Mouse (Mus musculus): ENCODE results near the gene Glb1. TPM values are rescaled to one million over a fixed set of nuclear protein-coding genes. Genes with fewer than 3 reads are reported as not detected.

Glb1 gene
- polyA plus RNA-seq, 1 experiment from 2014 or later = 20.9 TPM

GRCm38 (mm10) chr9:114421797-114422196 is 20.9 kb downstream of the Glb1 start:
- Histone ChIP-seq H3K27ac (ENCODE audit: low read depth, low read length) (no peak overlapping the region), H3K4me2 (no peak overlapping the region), H3K36me3 (ENCODE audit: control insufficient read depth, insufficient read depth, low read length) (peaks cover 5% of the 10 kb centered on the region), H3K4me1 (ENCODE audit: control insufficient read depth, insufficient read depth, low read length) (no peaks in the 10 kb centered on the region), H3K27me3 (ENCODE audit: control insufficient read depth, insufficient read depth, low read length) (no peaks in the 10 kb centered on the region), H3K9me3 (ENCODE audit: control insufficient read depth, low read length) (no peaks in the 10 kb centered on the region; the same call in 1 of the 2 replicates), H3K9ac (ENCODE audit: low read length) (no peak overlapping the region), H3K4me3 (ENCODE audit: low read depth, low read length) (no peak overlapping the region)
- ATAC-seq (ENCODE audit: low FRiP score) (no peak), DNase-seq (ENCODE audit: low spot score, missing footprints) (peak; percentile 26)
- WGBS = 92% methylated on average over 7 of the region's 7 CpGs

- H3K9me3 ChIP-seq (ENCODE audit: control insufficient read depth, low read length) = no peaks in the 10 kb centered on the region; the same call in 1 of the 2 replicates
- H3K4me3 ChIP-seq (ENCODE audit: low read depth, low read length) = no peak overlapping the region
- no peak overlapping the region for H3K9ac ChIP-seq (ENCODE audit: low read length)
- no peaks in the 10 kb centered on the region for H3K4me1 ChIP-seq (ENCODE audit: control insufficient read depth, insufficient read depth, low read length)
- H3K36me3 ChIP-seq (ENCODE audit: control insufficient read depth, insufficient read depth, low read length) = peaks cover 5% of the 10 kb centered on the region
- no peaks in the 10 kb centered on the region for H3K27me3 ChIP-seq (ENCODE audit: control insufficient read depth, insufficient read depth, low read length)
- WGBS = 97% methylated on average over 5 of the region's 5 CpGs
- H3K4me2 ChIP-seq = no peak overlapping the region
- H3K27ac ChIP-seq (ENCODE audit: low read depth, low read length) = no peak overlapping the region
- DNase-seq (ENCODE audit: low spot score, missing footprints) (peak; percentile 60), ATAC-seq (ENCODE audit: low FRiP score) (no peak)
These were observed 24.7 kb downstream of the Glb1 start for GRCm38 (mm10) chr9:114425576-114425975.

GRCm38 (mm10) chr9:114426201-114426600 is 25.3 kb downstream of the Glb1 start:
- H3K27me3 ChIP-seq (ENCODE audit: control insufficient read depth, insufficient read depth, low read length) = no peaks in the 10 kb centered on the region
- DNase-seq (ENCODE audit: low spot score, missing footprints) = peak; percentile 59

GRCm38 (mm10) chr9:114427425-114427824 is 26.5 kb downstream of the Glb1 start:
- Histone ChIP-seq H3K9ac (ENCODE audit: low read length) (no peak overlapping the region), H3K9me3 (ENCODE audit: control insufficient read depth, low read length) (no peaks in the 10 kb centered on the region; the same call in 1 of the 2 replicates), H3K4me1 (ENCODE audit: control insufficient read depth, insufficient read depth, low read length) (no peaks in the 10 kb centered on the region), H3K4me2 (no peak overlapping the region), H3K36me3 (ENCODE audit: control insufficient read depth, insufficient read depth, low read length) (peaks cover 5% of the 10 kb centered on the region), H3K27ac (ENCODE audit: low read depth, low read length) (no peak overlapping the region), H3K27me3 (ENCODE audit: control insufficient read depth, insufficient read depth, low read length) (no peaks in the 10 kb centered on the region), H3K4me3 (ENCODE audit: low read depth, low read length) (no peak overlapping the region)
- DNase-seq (ENCODE audit: low spot score, missing footprints) (no peak), ATAC-seq (ENCODE audit: low FRiP score) (no peak)
- 92% methylated on average over 8 of the region's 8 CpGs for WGBS

More at GRCm38 (mm10) chr9:114426201-114426600, 25.3 kb downstream of the Glb1 start:
- WGBS = 94% methylated on average over 5 of the region's 5 CpGs
- Histone ChIP-seq H3K9me3 (ENCODE audit: control insufficient read depth, low read length) (no peaks in the 10 kb centered on the region; the same call in 1 of the 2 replicates), H3K27ac (ENCODE audit: low read depth, low read length) (no peak overlapping the region), H3K4me3 (ENCODE audit: low read depth, low read length) (no peak overlapping the region), H3K9ac (ENCODE audit: low read length) (no peak overlapping the region), H3K4me1 (ENCODE audit: control insufficient read depth, insufficient read depth, low read length) (no peaks in the 10 kb centered on the region), H3K36me3 (ENCODE audit: control insufficient read depth, insufficient read depth, low read length) (peaks cover 5% of the 10 kb centered on the region), H3K4me2 (no peak overlapping the region)
- no peak for ATAC-seq (ENCODE audit: low FRiP score)

GRCm38 (mm10) chr9:114428103-114428834 is 27.4 kb downstream of the Glb1 start:
- DNase-seq (ENCODE audit: low spot score, missing footprints) = no peak
- ATAC-seq (ENCODE audit: low FRiP score) = no peak
- peaks cover 5% of the 10 kb centered on the region for H3K36me3 ChIP-seq (ENCODE audit: control insufficient read depth, insufficient read depth, low read length)
- H3K27ac ChIP-seq (ENCODE audit: low read depth, low read length) = no peak overlapping the region
- no peak overlapping the region for H3K4me3 ChIP-seq (ENCODE audit: low read depth, low read length)
- H3K27me3 ChIP-seq (ENCODE audit: control insufficient read depth, insufficient read depth, low read length) = no peaks in the 10 kb centered on the region
- WGBS = 86% methylated on average over 12 of the region's 12 CpGs
- H3K4me2 ChIP-seq = no peak overlapping the region
- no peaks in the 10 kb centered on the region; the same call in 1 of the 2 replicates for H3K9me3 ChIP-seq (ENCODE audit: control insufficient read depth, low read length)
- no peaks in the 10 kb centered on the region for H3K4me1 ChIP-seq (ENCODE audit: control insufficient read depth, insufficient read depth, low read length)
- no peak overlapping the region for H3K9ac ChIP-seq (ENCODE audit: low read length)

- Histone ChIP-seq H3K4me2 (no peak overlapping the region), H3K4me1 (ENCODE audit: control insufficient read depth, insufficient read depth, low read length) (no peaks in the 10 kb centered on the region), H3K4me3 (ENCODE audit: low read depth, low read length) (no peak overlapping the region), H3K9me3 (ENCODE audit: control insufficient read depth, low read length) (0 out of 2 replicates have a peak, but pooled peaks cover 2% of the 10 kb centered on the region), H3K9ac (ENCODE audit: low read length) (no peak overlapping the region), H3K27me3 (ENCODE audit: control insufficient read depth, insufficient read depth, low read length) (no peaks in the 10 kb centered on the region), H3K27ac (ENCODE audit: low read depth, low read length) (no peak overlapping the region), H3K36me3 (ENCODE audit: control insufficient read depth, insufficient read depth, low read length) (no peaks in the 10 kb centered on the region)
- ATAC-seq (ENCODE audit: low FRiP score) (no peak), DNase-seq (ENCODE audit: low spot score, missing footprints) (no peak)
- 82% methylated on average over 2 of the region's 2 CpGs for whole genome bisulfite sequencing
These were observed 34.8 kb downstream of the Glb1 start for GRCm38 (mm10) chr9:114435668-114436067.

GRCm38 (mm10) chr9:114440548-114440947 is 39.7 kb downstream of the Glb1 start:
- DNase-seq (ENCODE audit: low spot score, missing footprints) (no peak), ATAC-seq (ENCODE audit: low FRiP score) (no peak)
- H3K27me3 ChIP-seq (ENCODE audit: control insufficient read depth, insufficient read depth, low read length) = no peaks in the 10 kb centered on the region
- H3K4me3 ChIP-seq (ENCODE audit: low read depth, low read length) = no peak overlapping the region
- H3K4me1 ChIP-seq (ENCODE audit: control insufficient read depth, insufficient read depth, low read length) = no peaks in the 10 kb centered on the region
- WGBS = 85% methylated on average over 10 of the region's 10 CpGs
- no peak overlapping the region for H3K4me2 ChIP-seq
- no peak overlapping the region for H3K27ac ChIP-seq (ENCODE audit: low read depth, low read length)
- H3K9ac ChIP-seq (ENCODE audit: low read length) = no peak overlapping the region
- H3K9me3 ChIP-seq (ENCODE audit: control insufficient read depth, low read length) = 0 out of 2 replicates have a peak, but pooled peaks cover 2% of the 10 kb centered on the region
- no peaks in the 10 kb centered on the region; the same call in 1 of the 2 replicates for H3K36me3 ChIP-seq (ENCODE audit: control insufficient read depth, insufficient read depth, low read length)

GRCm38 (mm10) chr9:114442225-114442624 is 41.3 kb downstream of the Glb1 start:
- Histone ChIP-seq H3K36me3 (ENCODE audit: control insufficient read depth, insufficient read depth, low read length) (no peaks in the 10 kb centered on the region; the same call in 1 of the 2 replicates), H3K4me2 (no peak overlapping the region), H3K9me3 (ENCODE audit: control insufficient read depth, low read length) (no peaks in the 10 kb centered on the region), H3K9ac (ENCODE audit: low read length) (no peak overlapping the region), H3K4me1 (ENCODE audit: control insufficient read depth, insufficient read depth, low read length) (no peaks in the 10 kb centered on the region), H3K27me3 (ENCODE audit: control insufficient read depth, insufficient read depth, low read length) (no peaks in the 10 kb centered on the region), H3K4me3 (ENCODE audit: low read depth, low read length) (no peak overlapping the region), H3K27ac (ENCODE audit: low read depth, low read length) (no peak overlapping the region)
- DNase-seq (ENCODE audit: low spot score, missing footprints) = no peak
- WGBS = 94% methylated on average over 9 of the region's 9 CpGs
- ATAC-seq (ENCODE audit: low FRiP score) = no peak

- 82% methylated on average over 9 of the region's 9 CpGs for WGBS
- Histone ChIP-seq H3K4me3 (ENCODE audit: low read depth, low read length) (no peak overlapping the region), H3K36me3 (ENCODE audit: control insufficient read depth, insufficient read depth, low read length) (no peaks in the 10 kb centered on the region; the same call in 1 of the 2 replicates), H3K4me2 (no peak overlapping the region), H3K4me1 (ENCODE audit: control insufficient read depth, insufficient read depth, low read length) (no peaks in the 10 kb centered on the region), H3K9me3 (ENCODE audit: control insufficient read depth, low read length) (no peaks in the 10 kb centered on the region), H3K9ac (ENCODE audit: low read length) (no peak overlapping the region), H3K27ac (ENCODE audit: low read depth, low read length) (no peak overlapping the region), H3K27me3 (ENCODE audit: control insufficient read depth, insufficient read depth, low read length) (no peaks in the 10 kb centered on the region)
- DNase-seq (ENCODE audit: low spot score, missing footprints) = no peak
- ATAC-seq (ENCODE audit: low FRiP score) = no peak
These were observed 42.0 kb downstream of the Glb1 start for GRCm38 (mm10) chr9:114442893-114443292.

Data from midbrain, embryonic 11.5 days (tissue).